Mouse (Mus musculus) CH12.LX (cell line): ENCODE data around the gene Dhx38. TPM values are rescaled to one million over a fixed set of nuclear protein-coding genes. Genes with fewer than 3 reads are reported as not detected.

Source experiments
- DNase-seq: peaks from one replicate; pipeline ENCODE4 v3.0.0-alpha.2; 2013; ENCODE audit errors: extremely low read depth
- H3K27ac ChIP-seq: 2 replicates; pipeline ENCODE4 v1.5.1; 2012; ENCODE audit warnings: low read depth, mild to moderate bottlenecking, control low read depth, moderate library complexity; ENCODE audit not compliant: insufficient read depth
- H3K27me3 ChIP-seq: replicated peaks from 2 replicates; pipeline ENCODE3; 2012; ENCODE audit warnings: inconsistent platforms
- H3K36me3 ChIP-seq, 2 experiments: replicated peaks in 1 of 2; 2 replicates each; pipeline versions ENCODE3 to v1.6.1; 2012; ENCODE audit warnings: inconsistent platforms in 1 of 2, low read length in 1 of 2, mild to moderate bottlenecking in 1 of 2, mixed read lengths in 1 of 2, moderate library complexity in 1 of 2; ENCODE audit not compliant: control insufficient read depth in 1 of 2, insufficient read depth in 1 of 2
- H3K4me1 ChIP-seq, 2 experiments: 2 replicates each; pipeline ENCODE4 v1.6.1; 2012; ENCODE audit warnings: inconsistent platforms in 1 of 2, moderate library complexity in 1 of 2; ENCODE audit not compliant: insufficient read depth in 2 of 2, control insufficient read depth in 1 of 2
- H3K4me2 ChIP-seq: 2 replicates; pipeline ENCODE4 v1.6.1; 2012; ENCODE audit warnings: low read depth, mild to moderate bottlenecking, control low read depth; ENCODE audit not compliant: poor library complexity, insufficient read depth, severe bottlenecking
- H3K4me3 ChIP-seq, 3 experiments: fragments of 150-350 bp in 1 of 3; sonication (generic) in 1 of 3; replicated peaks in 1 of 3; 2 replicates each; pipeline versions ENCODE3 to v1.5.1; 2011 to 2012; ENCODE audit warnings: low read depth in 2 of 3, low read length in 2 of 3, mild to moderate bottlenecking in 2 of 3, moderate library complexity in 2 of 3, control low read depth in 1 of 3, improper control_type of control experiment in 1 of 3, inconsistent platforms in 1 of 3, mixed read lengths in 1 of 3; ENCODE audit not compliant: poor library complexity in 1 of 3
- H3K79me2 ChIP-seq: replicated peaks from 2 replicates; pipeline ENCODE4 v1.6.1; 2012; ENCODE audit warnings: mild to moderate bottlenecking, moderate library complexity; ENCODE audit not compliant: control insufficient read depth, poor library complexity, insufficient read depth, severe bottlenecking; ENCODE audit errors: extremely low read depth
- H3K9ac ChIP-seq: 2 replicates; pipeline ENCODE4 v1.6.1; 2012; ENCODE audit warnings: low read depth, mild to moderate bottlenecking, control low read depth, moderate library complexity; ENCODE audit not compliant: insufficient read depth
- H3K9me3 ChIP-seq: replicated peaks from 2 replicates; pipeline ENCODE3; 2012; ENCODE audit warnings: low read length, inconsistent platforms, mixed read lengths
- CHD1 ChIP-seq: IDR thresholded peaks from 2 replicates; pipeline ENCODE4 v1.6.1; 2012; ENCODE audit warnings: low read depth, low read length, improper control_type of control experiment, inconsistent platforms
- CTCF ChIP-seq, 2 experiments: IDR thresholded peaks in 1 of 2; conservative IDR thresholded peaks in 1 of 2; 2 replicates each; pipeline ENCODE4 v1.5.1; 2011 to 2012; ENCODE audit warnings: low read depth in 2 of 2, low read length in 2 of 2, improper control_type of control experiment in 1 of 2, inconsistent platforms in 1 of 2, mild to moderate bottlenecking in 1 of 2, moderate library complexity in 1 of 2
- ELF1 ChIP-seq: IDR thresholded peaks from 2 replicates; pipeline ENCODE4 v1.6.1; 2014; ENCODE audit warnings: low read depth, mild to moderate bottlenecking, inconsistent platforms, low read length, improper control_type of control experiment
- ETS1 ChIP-seq: conservative IDR thresholded peaks from 2 replicates; pipeline ENCODE4 v1.6.1; 2012; ENCODE audit warnings: low read depth, mild to moderate bottlenecking, inconsistent platforms, low read length, improper control_type of control experiment, moderate library complexity
- HCFC1 ChIP-seq: IDR thresholded peaks from 2 replicates; pipeline ENCODE4 v1.6.1; 2012; ENCODE audit warnings: low read depth, mild to moderate bottlenecking, inconsistent platforms, low read length, improper control_type of control experiment
- IRF4 ChIP-seq: IDR thresholded peaks from 2 replicates; pipeline ENCODE4 v1.6.1; 2014; ENCODE audit warnings: low read depth, mild to moderate bottlenecking, inconsistent platforms, low read length, improper control_type of control experiment
- JUND ChIP-seq: conservative IDR thresholded peaks from 2 replicates; pipeline ENCODE4 v1.6.1; 2011; ENCODE audit warnings: low read depth, low read length, improper control_type of control experiment
- KAT2A ChIP-seq: IDR thresholded peaks from 2 replicates; pipeline ENCODE4 v1.6.1; 2012; ENCODE audit warnings: low read length, improper control_type of control experiment, inconsistent platforms; ENCODE audit not compliant: insufficient replicate concordance
- MAFK ChIP-seq: IDR thresholded peaks from 2 replicates; pipeline ENCODE4 v1.6.1; 2011; ENCODE audit warnings: low read length, improper control_type of control experiment; ENCODE audit not compliant: insufficient replicate concordance
- MAX ChIP-seq: IDR thresholded peaks from 2 replicates; pipeline ENCODE4 v1.6.1; 2011; ENCODE audit warnings: low read length, improper control_type of control experiment
- MEF2A ChIP-seq: IDR thresholded peaks from 2 replicates; pipeline ENCODE4 v1.6.1; 2014; ENCODE audit warnings: low read depth, mild to moderate bottlenecking, inconsistent platforms, low read length, improper control_type of control experiment, borderline replicate concordance
- MXI1 ChIP-seq: IDR thresholded peaks from 2 replicates; pipeline ENCODE4 v1.6.1; 2011; ENCODE audit warnings: mild to moderate bottlenecking, low read depth, low read length, improper control_type of control experiment
- NELFE ChIP-seq: IDR thresholded peaks from 2 replicates; pipeline ENCODE4 v1.6.1; 2011; ENCODE audit warnings: low read depth, low read length, improper control_type of control experiment
- POLR2A ChIP-seq: IDR thresholded peaks from 2 replicates; pipeline ENCODE4 v1.6.1; 2011; ENCODE audit warnings: low read depth, mild to moderate bottlenecking, improper control_type of control experiment, low read length
- POLR2AphosphoS2 ChIP-seq: IDR thresholded peaks from 2 replicates; pipeline ENCODE4 v1.6.1; 2011; ENCODE audit warnings: low read depth, low read length, improper control_type of control experiment
- RAD21 ChIP-seq: IDR thresholded peaks from 2 replicates; pipeline ENCODE4 v1.6.1; 2011; ENCODE audit warnings: low read depth, mild to moderate bottlenecking, low read length, improper control_type of control experiment, moderate library complexity
- TCF12 ChIP-seq: IDR thresholded peaks from 2 replicates; pipeline ENCODE4 v1.6.1; 2014; ENCODE audit warnings: low read depth, mild to moderate bottlenecking, inconsistent platforms, low read length, improper control_type of control experiment
- UBTF ChIP-seq: IDR thresholded peaks from 2 replicates; pipeline ENCODE4 v1.6.1; 2012; ENCODE audit warnings: low read depth, mild to moderate bottlenecking, inconsistent platforms, low read length, improper control_type of control experiment, moderate library complexity
- ZMIZ1 ChIP-seq: IDR thresholded peaks from 2 replicates; pipeline ENCODE4 v1.6.1; 2012; ENCODE audit warnings: low read depth, mild to moderate bottlenecking, inconsistent platforms, low read length, improper control_type of control experiment
- ZNF384 ChIP-seq: IDR thresholded peaks from 2 replicates; pipeline ENCODE4 v1.6.1; 2012; ENCODE audit warnings: low read depth, low read length, improper control_type of control experiment, inconsistent platforms
- dilution Hi-C: fragments of 300-500 bp; cut with MboI; formaldehyde crosslinking; loops from 2 replicates; pipeline ENCODE4 v1.14.3; 2020; ENCODE audit warnings: low sequenced_read_pairs; ENCODE audit not compliant: extremely low pct_unique_long_range_greater_than_20kb, extremely low pct_ligation_motif_present
- in situ Hi-C: fragments of 300-500 bp; cut with MboI; formaldehyde crosslinking; loops from 3 replicates; pipeline ENCODE4 v1.14.3; 2019; ENCODE audit warnings: low sequenced_read_pairs, low pct_ligation_motif_present, low pct_unique_long_range_greater_than_20kb, mixed read lengths
- polyA plus RNA-seq: library from polyadenylated mRNA; unstranded; fragments of >175 nt; gene quantifications from 2 replicates; pipeline ENCODE4 v1.2.1, GENCODE M21; 2012; ENCODE audit warnings: low read depth; ENCODE audit not compliant: insufficient read length
- total RNA-seq, 2 experiments: library from RNA; depleted of rRNA; stranded (reverse); fragments of 300-350 nt in 1 of 2; fragments of >200 nt in 1 of 2; gene quantifications; 2 replicates each; pipeline ENCODE4 v1.2.3; 2012 to 2014

Dhx38 gene
- total and polyA plus RNA-seq, 3 experiments, result 19.7 to 51.0 (median 41.7) TPM

DNA sequence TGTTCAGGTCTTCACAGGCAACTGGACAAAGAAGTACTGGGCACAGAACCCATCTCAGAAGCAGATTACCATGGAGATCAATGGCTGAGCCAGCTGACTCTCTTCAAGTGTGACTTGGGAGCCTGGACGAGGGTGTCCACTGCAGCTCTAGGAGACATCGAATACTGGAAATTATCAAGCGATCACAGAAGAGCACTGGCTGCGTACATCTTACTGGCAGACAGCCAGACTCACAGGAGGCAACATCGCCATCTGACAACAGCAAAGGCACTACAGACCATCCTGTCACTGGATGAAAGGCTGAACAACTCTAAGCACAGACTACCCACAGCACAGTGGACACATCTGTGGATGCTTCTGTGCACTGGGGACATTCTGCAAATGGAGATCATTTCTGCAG, 26.5 kb upstream of the Dhx38 start:
- Histone ChIP-seq H3K27ac (no peak overlapping the region), H3K36me3 (peaks cover 33 to 60% of the 10 kb centered on the region in 2 experiments), H3K9me3 (no peaks in the 10 kb centered on the region), H3K4me3 (no peak overlapping the region), H3K4me2 (no peak overlapping the region), H3K79me2 (no peaks in the 10 kb centered on the region), H3K9ac (no peak overlapping the region), H3K4me1 (no peaks in the 10 kb centered on the region), H3K27me3 (no peaks in the 10 kb centered on the region)
- TF ChIP-seq POLR2A (no peak), ETS1 (no peak), MXI1 (no peak), MAX (no peak), HCFC1 (no peak), MAFK (no peak), ZNF384 (no peak), KAT2A (no peak), IRF4 (no peak), JUND (no peak)
- dilution Hi-C loops, result no loop called here
- DNase-seq, result no peak
- in situ Hi-C loops, result no loop called here

DNA sequence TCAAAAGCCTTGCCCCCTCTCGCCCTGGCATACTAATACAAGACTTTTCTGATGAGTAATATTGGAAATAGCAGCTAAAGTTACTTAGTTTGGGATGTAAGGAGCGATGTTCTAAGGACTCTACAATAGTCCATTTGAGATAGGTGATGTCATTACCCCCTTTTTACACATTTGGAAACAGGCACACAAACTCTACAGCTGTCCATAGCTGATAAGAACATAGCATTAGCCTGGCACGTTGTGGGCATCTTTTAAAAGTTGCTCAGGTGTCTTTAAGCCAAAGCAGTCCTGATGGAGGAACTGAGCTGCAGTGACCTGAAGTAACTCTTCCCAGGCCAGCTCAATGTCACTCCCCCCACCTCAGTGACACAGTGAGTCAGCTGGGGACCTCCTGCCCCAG, 25.7 kb upstream of the Dhx38 start:
- in situ Hi-C loops, result no loop called here
- Histone ChIP-seq H3K27ac (no peak overlapping the region), H3K36me3 (peaks cover 30 to 52% of the 10 kb centered on the region in 2 experiments), H3K4me1 (no peaks in the 10 kb centered on the region), H3K27me3 (no peaks in the 10 kb centered on the region), H3K4me3 (no peak overlapping the region), H3K9ac (no peak overlapping the region), H3K4me2 (no peak overlapping the region), H3K9me3 (no peaks in the 10 kb centered on the region), H3K79me2 (no peaks in the 10 kb centered on the region)
- dilution Hi-C loops, result no loop called here
- no peak for TF ChIP-seq UBTF
- no peak for TF ChIP-seq CHD1
- no peak for TF ChIP-seq ZMIZ1
- no peak for TF ChIP-seq RAD21
- TF ChIP-seq CTCF (conservative IDR thresholded peaks at IDR 0.05 in 1 of 2, IDR thresholded peaks at IDR 0.05 in 1 of 2; ENCODE audit: low read depth in 2 of 2, low read length in 2 of 2), result no peak
- no peak for TF ChIP-seq POLR2AphosphoS2
- TF ChIP-seq TCF12, result no peak
- TF ChIP-seq MEF2A, result no peak
- TF ChIP-seq NELFE, result no peak
- TF ChIP-seq ELF1, result no peak
- TF ChIP-seq MXI1, result no peak
- no peak for DNase-seq
